Mouse (Mus musculus) bone marrow, adult 2 months (tissue): ENCODE measurements around the gene Tmbim1. TPM values are rescaled to one million over a fixed set of nuclear protein-coding genes. Genes with fewer than 3 reads are reported as not detected.

Experiments
- H3K27ac ChIP-seq: fragments of 200-500 bp; 2 replicates; pipeline ENCODE4 v1.5.1; 2012; ENCODE audit warnings: low read depth, mild to moderate bottlenecking, control low read depth, inconsistent platforms, low read length; ENCODE audit not compliant: control insufficient read depth, poor library complexity, insufficient read depth
- H3K4me1 ChIP-seq: fragments of 200-500 bp; 2 replicates; pipeline ENCODE4 v1.6.1; 2011; ENCODE audit warnings: low read length; ENCODE audit not compliant: control insufficient read depth, insufficient read depth
- H3K4me3 ChIP-seq: fragments of 200-500 bp; replicated peaks from 2 replicates; pipeline ENCODE3; 2011; ENCODE audit warnings: mild to moderate bottlenecking, low read depth, low read length, control low read depth; ENCODE audit not compliant: control insufficient read depth
- CTCF ChIP-seq: fragments of 200-500 bp; IDR thresholded peaks from 2 replicates; pipeline ENCODE4 v1.5.1; 2011; ENCODE audit warnings: low read length, control low read depth; ENCODE audit not compliant: control insufficient read depth, insufficient read depth
- POLR2A ChIP-seq: fragments of 200-500 bp; IDR thresholded peaks from 2 replicates; pipeline ENCODE4 v1.6.1; 2011; ENCODE audit warnings: low read depth, mild to moderate bottlenecking, control low read depth, low read length, borderline replicate concordance; ENCODE audit not compliant: control insufficient read depth
- WGBS: fragments of 180-500 bp; shearing (Covaris S2); methylation state at CpG from one replicate; pipeline ENCODE4 v1.1.7; 2018; 5-methylcytosine and 5-hydroxymethylcytosine counted together
- polyA plus RNA-seq: library from polyadenylated mRNA; stranded (reverse); fragments of >200 nt; gene quantifications from 2 replicates; pipeline ENCODE4 v1.2.4, GENCODE M21; 2011; ENCODE audit warnings: low replicate concordance; ENCODE audit not compliant: missing spikeins, insufficient read depth, insufficient read length

The Tmbim1 gene
- polyA plus RNA-seq, 1 experiment: 15.6 TPM

- no peak overlapping the region for H3K27ac ChIP-seq
- 0 out of 2 replicates have a peak, but pooled peaks cover 1% of the 10 kb centered on the region for H3K4me1 ChIP-seq
- H3K4me3 ChIP-seq: peak overlapping the region; percentile 74
- WGBS: 5% methylated on average over 23 of the region's 23 CpGs
- TF ChIP-seq POLR2A (no peak), CTCF (no peak)
Measured at GRCm38 (mm10) chr1:74285212-74286010, 20.0 kb downstream of the Tmbim1 start.

- Histone ChIP-seq H3K4me1 (0 out of 2 replicates have a peak, but pooled peaks cover 1% of the 10 kb centered on the region), H3K4me3 (peak within 1 kb of the TSS; percentile 81), H3K27ac (peak within 1 kb of the TSS; percentile 72)
- under 1% methylated on average over 56 of the region's 56 CpGs for WGBS
- no peak; the same call in 1 of the 2 replicates for TF ChIP-seq CTCF
- peak; percentile 72; the same call in 1 of the 2 replicates for TF ChIP-seq POLR2A
Measured at GRCm38 (mm10) chr1:74284543-74285160, 20.8 kb downstream of the Tmbim1 start, which contains the start of the genes Aamp and Pnkd. Gene Aamp, minus strand, starts transcription at chr1:74284738. Gene Pnkd, plus strand, starts transcription at chr1:74284930.

- TF ChIP-seq POLR2A: no peak
- TF ChIP-seq CTCF: no peak
- Histone ChIP-seq H3K4me1 (0 out of 2 replicates have a peak, but pooled peaks cover 1% of the 10 kb centered on the region), H3K4me3 (peak overlapping the region; percentile 81), H3K27ac (peak overlapping the region; percentile 72)
- WGBS: 6% methylated on average over 15 of the region's 15 CpGs
Measured at GRCm38 (mm10) chr1:74283686-74284463, 21.5 kb downstream of the Tmbim1 start.

GRCm38 (mm10) chr1:74282896-74283625 lies 22.4 kb downstream of the Tmbim1 start:
- TF ChIP-seq POLR2A: no peak
- no peak for TF ChIP-seq CTCF
- Histone ChIP-seq H3K27ac (no peak overlapping the region), H3K4me3 (no peak overlapping the region), H3K4me1 (0 out of 2 replicates have a peak, but pooled peaks cover 1% of the 10 kb centered on the region)
- WGBS: 83% methylated on average over 10 of the region's 10 CpGs

- TF ChIP-seq CTCF: no peak
- TF ChIP-seq POLR2A: no peak
- H3K4me1 ChIP-seq: 0 out of 2 replicates have a peak, but pooled peaks cover 1% of the 10 kb centered on the region
- no peak overlapping the region for H3K4me3 ChIP-seq
- 93% methylated on average over 8 of the region's 8 CpGs for WGBS
- no peak overlapping the region for H3K27ac ChIP-seq
Measured at GRCm38 (mm10) chr1:74281886-74282285, 23.5 kb downstream of the Tmbim1 start.

GRCm38 (mm10) chr1:74281372-74281771 lies 24.1 kb downstream of the Tmbim1 start:
- TF ChIP-seq CTCF (no peak), POLR2A (no peak)
- 83% methylated on average over 2 of the region's 2 CpGs for WGBS
- Histone ChIP-seq H3K27ac (no peak overlapping the region), H3K4me1 (0 out of 2 replicates have a peak, but pooled peaks cover 1% of the 10 kb centered on the region), H3K4me3 (no peak overlapping the region)

GRCm38 (mm10) chr1:74280591-74281325 lies 24.7 kb downstream of the Tmbim1 start:
- 0 out of 2 replicates have a peak, but pooled peaks cover 1% of the 10 kb centered on the region for H3K4me1 ChIP-seq
- no peak overlapping the region for H3K4me3 ChIP-seq
- no peak overlapping the region for H3K27ac ChIP-seq
- no peak for TF ChIP-seq CTCF
- TF ChIP-seq POLR2A: no peak
- WGBS: 89% methylated on average over 14 of the region's 14 CpGs
